Mouse (Mus musculus): ENCODE results near the gene 1520401A03Rik.

DNA sequence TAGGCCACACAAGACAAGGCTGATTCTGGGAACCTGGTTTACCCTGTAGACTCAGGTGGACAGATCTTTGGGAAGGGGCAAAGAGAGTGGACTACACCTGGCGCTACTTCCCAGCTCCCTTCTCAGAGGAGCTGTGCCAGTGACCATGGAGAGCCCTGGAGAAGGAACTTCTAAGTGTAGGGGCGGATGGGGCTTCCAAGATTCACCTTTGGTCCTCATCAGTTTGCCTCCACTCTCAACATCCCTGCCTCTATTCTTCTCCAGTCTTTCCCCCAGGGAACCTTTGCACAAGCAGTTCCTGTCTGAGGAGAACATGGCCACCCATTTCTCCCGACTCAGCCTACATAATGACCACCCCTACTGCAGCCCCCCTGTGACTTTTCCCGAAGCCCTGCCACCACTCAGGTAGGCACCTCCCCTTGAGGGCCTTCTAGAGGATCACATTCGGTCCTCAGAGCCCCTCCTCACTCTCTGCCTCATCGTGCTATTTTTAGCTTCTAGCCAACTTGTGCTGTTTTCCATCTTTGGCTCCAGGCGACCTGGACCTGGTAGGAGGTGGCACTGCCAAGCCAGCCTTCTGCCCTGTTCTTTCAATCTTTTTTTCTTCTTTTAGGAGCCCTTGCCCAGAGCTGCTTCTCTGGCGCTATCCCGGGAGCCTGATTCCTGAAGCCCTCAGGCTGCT is 48.2 kb downstream of the 1520401A03Rik start:
- no peak for TF ChIP-seq CTCF (IDR thresholded peaks at IDR 0.05; ENCODE audit: low read depth)
- no peak for TF ChIP-seq EP300 (optimal IDR thresholded peaks at IDR 0.05)
